Mouse (Mus musculus) gastrocnemius, adult 18-20 months (tissue): ENCODE data around the gene Fam126a. TPM values are rescaled to one million over a fixed set of nuclear protein-coding genes. Genes with fewer than 3 reads are reported as not detected.

Source experiments
- DNase-seq: peaks from one replicate; pipeline ENCODE4 v3.0.0; 2021; ENCODE audit warnings: low spot score
- total RNA-seq, 2 experiments: library from RNA; stranded (reverse); gene quantifications; 2 replicates each; pipeline ENCODE4 v1.2.3; 2021

Gene Fam126a
- total RNA-seq, 2 experiments from 2014 or later = 5.2 to 6.1 TPM

DNA sequence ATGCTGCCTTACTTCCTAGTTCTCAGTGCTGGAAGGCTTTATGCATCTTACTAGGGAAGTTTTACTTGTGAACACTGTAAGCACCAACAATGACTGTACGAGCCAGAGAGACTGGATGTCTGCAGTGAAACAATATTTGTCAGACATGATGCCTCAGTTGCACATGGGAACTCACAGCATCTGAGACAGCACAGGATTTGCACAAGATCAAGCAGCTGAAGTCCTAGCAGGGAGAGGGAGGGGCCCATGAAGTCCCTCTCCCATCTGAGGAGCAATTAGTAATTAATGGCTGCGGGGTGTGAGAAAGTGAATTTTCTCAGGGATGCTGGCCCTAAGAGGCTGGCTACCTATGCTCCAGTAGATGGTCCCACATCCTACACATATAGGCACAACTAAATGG lies 36.3 kb downstream of the Fam126a start:
- no peak for DNase-seq

- DNase-seq = no peak
Observed at GRCm38 (mm10) chr5:23993553-23993894, 37.0 kb downstream of the Fam126a start.

- peak; percentile 13 for DNase-seq
Observed at GRCm38 (mm10) chr5:23992876-23993552, 37.5 kb downstream of the Fam126a start.

- no peak for DNase-seq
Observed at GRCm38 (mm10) chr5:23990001-23990400, 40.5 kb downstream of the Fam126a start.

DNA sequence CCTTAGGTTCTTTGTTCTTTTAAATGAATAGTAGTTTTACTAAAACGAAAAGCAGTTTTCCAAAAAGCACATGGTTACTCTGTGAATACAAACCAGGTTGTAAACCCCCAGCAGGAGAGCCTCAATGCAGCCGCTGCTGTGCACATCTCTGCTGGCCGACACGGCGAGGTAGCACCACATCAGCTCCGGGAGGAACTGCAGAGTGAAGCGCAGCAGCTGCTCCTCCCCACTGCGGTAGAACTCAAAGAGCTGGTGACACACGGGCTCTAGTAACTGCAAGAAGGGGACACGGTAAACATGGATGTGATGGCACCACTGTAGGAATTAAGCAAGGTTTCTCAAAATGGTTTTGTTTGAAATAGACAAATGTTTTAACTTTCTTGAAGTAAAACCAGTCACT lies 42.7 kb downstream of the Fam126a start:
- no peak for DNase-seq

- DNase-seq = peak; percentile 11
Observed at GRCm38 (mm10) chr5:23982081-23982480, 48.4 kb downstream of the Fam126a start.

GRCm38 (mm10) chr5:23978516-23978915 lies 52.0 kb downstream of the Fam126a start:
- DNase-seq = no peak

DNA sequence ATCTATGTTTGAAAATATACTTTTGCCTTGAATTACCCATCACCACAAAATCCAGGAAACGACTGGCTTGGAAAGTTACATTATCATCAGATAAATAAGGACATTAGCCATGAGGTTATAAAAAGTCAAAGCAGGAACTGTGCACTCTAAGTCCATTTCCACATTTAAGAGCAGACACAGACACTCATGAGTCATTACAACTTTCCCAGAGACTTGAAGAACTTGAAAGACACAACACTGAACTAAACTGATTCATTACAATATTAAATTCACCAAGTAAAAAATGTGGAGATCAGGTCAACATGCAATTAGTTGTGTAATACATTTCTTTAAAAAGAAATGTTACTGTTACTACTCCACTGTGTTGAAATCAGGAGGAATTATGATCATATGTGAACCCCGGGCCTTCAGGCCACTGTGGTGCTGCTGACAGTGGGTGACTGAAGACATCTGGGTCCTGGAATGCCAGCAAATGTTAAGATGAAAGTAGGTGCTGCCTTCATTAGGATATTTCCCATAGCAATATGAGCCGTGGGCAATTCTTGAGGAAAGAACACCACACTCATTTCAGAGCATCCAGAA lies 55.4 kb downstream of the Fam126a start:
- no peak for DNase-seq

DNA sequence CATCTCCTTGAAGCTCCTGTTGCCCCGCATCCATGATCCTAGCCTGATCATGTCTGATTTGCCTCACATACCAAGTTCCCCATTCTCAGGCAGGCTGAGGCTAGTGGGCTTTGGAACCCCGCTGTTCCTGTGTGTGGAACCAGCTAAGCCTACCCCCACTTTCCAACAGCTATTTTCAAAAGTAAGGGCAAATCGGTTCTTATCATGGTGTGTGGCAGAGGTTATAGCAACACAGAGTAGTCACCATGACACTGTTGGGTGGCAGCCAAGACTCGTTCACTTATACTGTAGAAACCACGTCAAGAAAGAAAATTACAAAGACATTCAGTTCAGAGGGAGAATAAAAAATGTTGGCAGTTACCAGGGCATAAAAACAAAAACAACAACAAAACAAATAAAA lies 62.8 kb downstream of the Fam126a start:
- no peak for DNase-seq

- no peak for DNase-seq
Observed at GRCm38 (mm10) chr5:23964599-23965165, 65.8 kb downstream of the Fam126a start.

- DNase-seq = no peak
Observed at GRCm38 (mm10) chr5:23953047-23953446, 77.4 kb downstream of the Fam126a start.

GRCm38 (mm10) chr5:23948071-23948470 lies 82.4 kb downstream of the Fam126a start:
- DNase-seq = no peak

DNA sequence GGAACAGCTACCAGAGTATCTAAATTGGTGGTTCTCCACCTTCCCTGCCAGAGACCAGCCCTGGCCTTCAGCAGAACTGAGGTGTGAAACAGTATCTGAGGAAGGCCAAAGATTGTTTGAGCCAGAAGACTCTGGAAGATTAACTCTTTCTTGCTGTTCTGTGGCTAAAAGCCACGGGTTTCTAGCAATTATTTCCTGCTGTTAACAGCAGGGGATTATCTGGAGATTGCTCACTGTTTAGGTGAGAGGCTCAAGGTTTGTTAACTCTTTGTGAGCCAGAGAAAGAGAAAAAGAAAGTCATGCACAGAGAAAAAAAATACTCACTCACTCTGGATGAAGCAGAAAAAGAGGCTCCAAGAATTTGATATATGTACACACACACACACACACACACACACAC lies 85.4 kb downstream of the Fam126a start:
- DNase-seq = no peak

DNA sequence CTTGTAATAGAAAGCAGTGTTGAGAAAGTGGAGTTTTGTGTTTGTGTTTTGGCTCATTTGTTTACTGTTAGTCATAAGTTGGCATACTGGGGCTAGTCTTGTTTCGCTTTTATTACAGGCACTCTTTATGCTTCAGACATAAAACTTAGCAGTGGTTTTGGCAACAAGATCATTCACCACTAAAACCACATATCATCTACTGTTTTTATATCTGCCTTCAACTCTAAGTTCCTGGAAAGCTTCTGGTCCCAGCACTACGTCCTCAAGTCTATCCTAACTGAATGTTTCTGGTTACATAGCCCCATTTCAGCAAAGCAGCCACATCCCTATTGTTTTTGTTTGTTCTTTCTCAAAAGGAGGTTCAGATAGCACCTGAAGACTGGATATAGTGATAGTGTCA lies 87.0 kb downstream of the Fam126a start:
- no peak for DNase-seq

DNA sequence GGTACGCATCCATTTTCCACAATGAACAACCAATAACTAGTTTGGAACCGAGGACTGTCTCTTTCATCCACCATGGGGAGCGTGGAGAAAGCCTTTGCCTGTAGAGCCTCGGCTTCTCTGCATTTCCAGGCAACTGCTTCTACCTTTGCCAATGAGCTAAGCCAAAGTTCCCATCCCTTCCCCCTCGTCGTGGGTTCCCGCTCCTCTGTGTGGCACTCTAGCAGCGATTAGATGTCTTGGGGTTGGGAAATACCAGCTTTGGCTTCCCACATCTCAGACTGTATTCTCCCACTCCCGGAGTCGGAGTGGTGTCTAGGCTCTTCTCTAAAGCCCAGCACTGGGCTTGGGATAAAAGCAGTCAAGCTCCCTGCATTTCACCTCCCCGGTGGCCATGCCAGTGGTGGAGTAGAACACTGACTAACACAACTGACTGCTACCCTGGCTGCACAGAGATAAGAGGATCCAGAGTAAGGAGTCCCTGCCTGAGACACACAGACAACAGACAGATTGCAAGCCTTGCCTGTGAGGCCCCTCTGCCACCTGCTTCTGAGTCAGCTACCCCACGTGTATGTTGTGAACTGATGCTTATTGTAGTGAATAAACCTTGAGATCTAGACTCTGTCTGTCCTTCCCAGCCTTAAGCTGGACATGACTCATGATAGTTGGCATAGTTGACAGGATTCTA lies 106.9 kb downstream of the Fam126a start:
- DNase-seq = no peak

DNA sequence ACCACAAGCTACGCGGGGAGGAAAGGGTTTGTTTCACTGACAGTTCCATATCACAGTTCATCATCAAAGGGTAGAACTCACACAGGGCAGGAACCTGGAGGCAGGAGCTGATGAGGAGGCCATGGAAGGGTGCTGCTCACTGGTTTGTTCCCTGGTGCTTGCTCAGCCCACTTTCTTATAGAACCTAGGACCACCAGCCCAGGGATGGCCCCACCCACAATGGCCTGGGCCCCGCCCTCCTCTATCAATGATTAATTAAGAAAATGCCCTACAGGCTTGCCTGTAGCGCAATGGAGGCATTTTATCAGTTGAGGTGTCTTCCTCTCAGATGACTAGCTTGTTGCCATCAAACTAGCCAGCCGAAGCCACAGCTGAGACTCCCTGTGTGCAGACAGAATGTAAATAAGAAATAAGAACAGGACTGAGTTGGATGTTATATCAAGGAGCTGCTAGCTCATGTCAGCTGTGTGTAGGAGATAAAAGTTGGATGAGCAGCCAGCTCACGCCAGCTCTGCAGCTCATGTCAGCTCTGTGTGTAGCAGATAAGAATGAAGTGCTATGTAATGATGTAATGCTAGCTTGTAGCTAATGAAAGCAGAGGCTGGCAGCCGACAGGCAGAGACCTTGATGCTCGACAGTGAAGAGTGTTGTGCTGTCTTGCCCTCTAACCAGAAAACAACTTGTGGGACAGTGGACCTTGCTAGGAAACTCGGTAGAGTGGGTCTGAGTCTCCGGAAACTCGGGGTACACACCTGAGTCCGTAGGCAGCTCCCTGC lies 107.8 kb downstream of the Fam126a start:
- DNase-seq = no peak

DNA sequence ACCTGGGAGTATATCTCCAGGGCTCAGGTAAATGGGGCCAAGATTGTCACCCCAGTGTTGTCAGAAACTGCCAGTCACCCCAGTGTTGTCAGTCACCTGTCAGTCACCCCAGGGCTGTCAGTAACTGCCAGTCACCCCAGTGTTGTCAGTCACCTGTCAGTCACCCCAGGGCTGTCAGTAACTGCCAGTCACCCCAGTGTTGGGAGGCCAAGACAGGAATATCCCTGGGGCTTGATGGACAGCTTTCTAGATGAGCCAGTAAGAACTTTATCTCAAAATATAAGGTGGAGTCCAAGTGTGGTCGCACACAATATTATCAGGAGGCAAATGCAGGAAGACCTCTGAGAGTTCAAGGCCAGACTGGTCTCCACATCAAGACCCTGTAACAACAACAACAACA lies 109.2 kb downstream of the Fam126a start:
- no peak for DNase-seq

DNA sequence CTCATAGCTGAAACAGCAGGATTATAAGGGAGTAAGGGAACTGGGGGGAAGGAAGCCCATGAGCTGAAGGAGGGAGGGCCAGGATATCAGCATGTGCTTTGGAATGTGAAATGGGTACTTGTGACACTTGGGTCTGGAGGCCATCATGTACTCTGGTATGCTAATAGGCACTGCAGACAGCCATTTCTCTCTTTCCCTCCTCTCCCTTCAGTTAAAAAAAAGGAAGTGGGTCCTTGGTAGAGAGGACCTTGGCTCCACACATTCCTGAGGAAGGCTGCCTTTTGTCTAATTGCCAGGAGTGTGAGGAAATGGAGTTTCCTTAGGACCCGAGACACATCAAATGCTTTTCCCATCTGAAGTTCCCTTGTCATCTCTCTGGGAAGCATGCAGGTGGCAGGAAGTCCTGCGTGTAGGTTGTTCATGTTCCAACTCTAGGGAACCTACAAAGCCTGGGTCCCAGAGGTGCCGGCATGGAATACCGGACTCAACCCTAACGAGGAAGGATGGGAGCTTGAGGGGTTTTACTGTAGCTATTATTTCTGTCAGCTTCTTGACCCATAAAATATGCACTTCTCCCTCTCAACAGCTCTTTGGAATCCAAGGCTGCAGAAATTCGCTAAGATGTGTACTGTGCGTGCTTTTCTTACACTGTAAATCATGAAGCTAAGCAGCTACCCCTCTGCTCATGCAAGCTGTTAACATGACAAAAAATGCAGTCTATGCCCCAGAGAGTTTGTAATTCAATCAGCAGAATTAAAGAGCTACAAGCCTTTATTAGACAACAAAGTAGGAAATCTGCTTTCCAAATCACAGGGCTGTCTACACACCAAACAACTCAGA lies 110.4 kb downstream of the Fam126a start:
- no peak for DNase-seq

DNA sequence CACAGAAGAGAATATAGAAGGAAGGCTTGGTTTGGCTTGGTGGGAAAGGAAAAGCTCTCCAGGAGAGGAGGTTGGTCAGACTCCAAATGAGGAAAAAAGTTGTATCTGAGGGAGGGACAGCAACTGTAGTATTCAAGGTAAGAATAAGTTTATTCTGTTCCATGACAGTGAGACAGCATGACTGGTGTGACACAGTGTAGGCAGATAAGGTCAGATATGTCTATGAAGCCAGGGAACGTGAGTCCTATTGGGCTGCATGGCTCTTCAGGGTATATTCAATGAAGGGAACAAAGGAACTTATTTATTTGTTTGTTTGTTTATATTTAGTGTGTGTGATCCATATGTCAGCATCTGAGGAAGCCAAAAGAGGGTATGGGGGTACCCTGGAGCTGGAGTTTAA lies 113.2 kb downstream of the Fam126a start:
- DNase-seq = no peak

DNA sequence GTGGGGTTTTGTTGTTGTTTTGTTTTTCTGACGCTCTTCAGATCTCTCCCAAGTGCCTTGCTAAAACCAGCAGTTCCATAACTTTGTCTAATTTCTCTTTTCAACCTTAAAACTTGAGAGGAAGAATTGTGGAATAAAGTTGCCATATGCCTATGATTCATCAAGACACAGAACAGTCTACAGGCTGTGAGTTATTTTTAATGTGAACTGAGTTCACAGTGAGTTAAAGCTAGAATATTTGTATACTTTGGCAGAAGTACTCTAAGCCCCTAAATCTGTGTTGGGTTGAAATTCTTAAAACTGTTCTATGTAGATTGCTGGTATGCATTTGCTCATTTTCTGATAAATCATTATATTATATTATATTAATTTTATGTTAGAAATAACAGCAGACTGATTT lies 118.9 kb downstream of the Fam126a start:
- DNase-seq = no peak

GRCm38 (mm10) chr5:23909256-23909655 lies 121.2 kb downstream of the Fam126a start:
- DNase-seq = no peak
